Mouse (Mus musculus) R1 (cell line): ENCODE measurements around the gene Gm10282.

ENCODE experiments used
- DNase-seq: peaks from one replicate; pipeline ENCODE4 v3.0.0-alpha.2; 2018; ENCODE audit warnings: low read depth, low spot score

The Gm10282 gene

GRCm38 (mm10) chr8:72298928-72299327 is 6.1 kb downstream of the Gm10282 start:
- DNase-seq, result no peak

DNA sequence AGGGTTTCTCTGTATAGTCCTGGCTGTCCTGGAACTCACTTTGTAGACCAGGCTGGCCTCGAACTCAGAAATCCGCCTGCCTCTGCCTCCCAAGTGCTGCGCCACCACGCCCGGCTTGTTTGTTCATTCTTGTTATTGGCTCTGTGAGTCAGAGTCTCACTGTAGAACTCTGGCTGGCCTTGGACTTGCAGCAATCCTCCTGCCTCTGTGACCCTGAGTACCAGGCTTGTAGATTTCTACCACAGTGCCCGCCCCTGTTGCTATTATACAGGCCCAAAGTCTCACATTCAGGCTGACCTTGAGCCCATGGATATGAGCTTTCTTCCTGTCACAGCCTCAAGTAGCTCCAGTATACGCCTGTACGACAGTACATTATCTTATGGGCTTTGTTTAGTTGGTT is 8.5 kb downstream of the Gm10282 start:
- no peak for DNase-seq

DNA sequence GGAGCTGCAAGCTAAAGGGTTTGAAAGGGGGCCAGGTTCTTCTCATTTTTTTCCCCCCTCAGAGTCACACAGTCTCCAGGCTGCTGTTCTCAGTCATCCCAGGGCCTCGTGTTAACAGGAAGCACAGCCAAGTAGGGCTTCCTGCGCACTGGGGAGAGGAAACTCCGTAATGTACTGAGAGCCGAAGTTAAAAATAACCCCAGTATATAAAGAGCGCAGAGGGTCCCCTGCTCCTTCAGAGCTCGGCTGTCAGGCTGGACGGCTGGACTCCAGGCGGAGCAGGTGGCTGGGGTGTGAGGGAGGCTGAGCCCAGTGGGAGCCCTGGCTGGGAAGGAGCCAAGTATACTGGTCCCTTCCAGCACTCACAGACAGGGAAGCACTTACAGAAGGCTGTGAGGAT is 9.4 kb downstream of the Gm10282 start:
- DNase-seq, result no peak

DNA sequence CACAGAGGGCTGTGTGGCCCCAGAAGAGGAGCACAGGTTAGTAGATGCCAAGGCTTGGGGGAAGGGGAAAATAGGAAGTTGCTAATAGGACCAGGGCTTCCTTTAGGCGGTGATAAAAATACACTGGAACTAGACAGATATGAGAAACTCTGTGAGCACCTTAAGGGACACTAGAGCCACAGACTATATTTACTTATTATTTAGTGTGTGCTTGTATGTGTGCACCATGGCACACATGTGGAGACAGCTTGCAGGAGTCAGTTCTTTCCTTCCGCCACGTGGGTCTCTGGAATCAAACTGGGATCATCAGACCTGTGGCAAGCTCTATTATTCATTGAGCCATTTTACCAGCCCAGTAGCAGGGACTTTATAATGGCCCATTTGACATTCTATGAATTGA is 9.9 kb downstream of the Gm10282 start:
- no peak for DNase-seq

- no peak for DNase-seq
Measured at GRCm38 (mm10) chr8:72293309-72293708, 11.8 kb downstream of the Gm10282 start.

DNA sequence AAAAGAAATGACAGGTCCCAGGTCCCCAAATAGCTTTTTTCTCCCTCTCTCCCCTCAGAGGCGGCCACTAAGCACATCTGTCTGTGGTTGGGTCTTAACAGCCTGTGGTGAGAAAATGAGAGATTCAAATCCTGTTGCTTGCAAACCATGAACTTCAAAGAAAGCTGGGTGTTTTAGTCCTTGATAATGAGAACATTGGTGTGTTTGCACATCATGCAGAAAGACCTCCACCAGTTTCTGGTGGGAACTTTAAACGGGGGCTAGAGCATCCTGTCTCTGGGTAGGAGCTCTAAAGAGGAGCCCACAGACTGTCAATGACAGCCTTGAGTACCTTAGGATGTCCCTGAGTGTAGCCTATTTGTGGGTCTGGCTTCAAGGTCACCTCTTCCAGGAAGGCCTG is 14.0 kb downstream of the Gm10282 start:
- DNase-seq, result no peak

- DNase-seq, result no peak
Measured at GRCm38 (mm10) chr8:72289051-72289450, 16.0 kb downstream of the Gm10282 start.

GRCm38 (mm10) chr8:72285285-72285684 is 19.8 kb downstream of the Gm10282 start:
- DNase-seq, result no peak

GRCm38 (mm10) chr8:72281634-72282033 is 23.4 kb downstream of the Gm10282 start:
- no peak for DNase-seq

- DNase-seq, result no peak
Measured at GRCm38 (mm10) chr8:72279151-72279550, 25.9 kb downstream of the Gm10282 start.

GRCm38 (mm10) chr8:72277244-72277643 is 27.8 kb downstream of the Gm10282 start:
- DNase-seq, result no peak

DNA sequence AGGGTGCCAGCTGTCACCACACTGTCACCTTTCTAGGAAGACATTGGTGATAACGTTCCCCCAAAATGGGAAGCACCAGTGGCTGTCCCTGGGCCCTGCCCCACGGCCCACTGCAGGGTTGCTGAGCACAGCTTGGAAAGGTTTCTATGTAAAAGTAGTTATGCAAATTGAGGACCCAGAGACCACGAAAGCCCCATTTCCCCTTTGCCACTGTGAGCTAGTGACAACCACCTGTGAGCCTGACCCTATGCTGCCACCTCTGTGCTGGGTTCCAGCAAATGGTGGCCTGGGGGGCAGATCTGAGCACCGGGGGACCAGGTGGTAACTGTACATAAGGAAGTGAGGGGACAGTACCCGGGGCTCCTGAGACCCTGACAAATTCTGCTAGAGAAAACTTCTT is 31.3 kb downstream of the Gm10282 start:
- DNase-seq, result no peak

DNA sequence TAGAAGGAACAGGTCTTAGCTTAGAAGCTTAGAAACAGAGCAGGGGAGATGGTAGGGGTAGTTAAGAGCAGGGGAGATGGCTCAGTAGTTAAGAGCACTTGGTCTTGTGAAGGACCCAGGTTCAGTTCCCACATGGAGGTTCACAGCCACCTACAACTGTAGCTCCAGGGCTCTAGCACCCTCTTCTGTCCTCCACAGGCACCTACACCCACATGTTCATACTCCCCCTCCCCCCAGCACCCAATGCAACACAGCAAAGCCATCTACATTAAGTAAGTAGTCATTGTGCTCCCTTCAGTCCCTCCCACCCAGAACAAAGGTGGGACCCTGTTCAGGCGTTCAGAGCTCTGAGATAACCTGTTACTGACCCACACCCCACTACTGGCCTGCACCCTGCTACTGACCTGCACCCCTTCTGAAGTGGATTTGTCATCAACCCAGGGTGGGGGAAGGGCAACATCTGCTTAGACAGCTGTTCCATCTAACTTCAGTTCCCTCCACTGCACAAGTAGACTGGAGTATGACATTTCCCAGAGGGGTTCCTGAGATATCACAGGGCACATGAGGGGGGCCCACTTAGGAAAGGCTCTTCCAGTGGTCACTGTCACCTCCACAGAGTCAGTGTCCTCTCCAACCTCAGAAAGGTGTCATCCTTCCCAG is 31.8 kb downstream of the Gm10282 start:
- DNase-seq, result no peak

DNA sequence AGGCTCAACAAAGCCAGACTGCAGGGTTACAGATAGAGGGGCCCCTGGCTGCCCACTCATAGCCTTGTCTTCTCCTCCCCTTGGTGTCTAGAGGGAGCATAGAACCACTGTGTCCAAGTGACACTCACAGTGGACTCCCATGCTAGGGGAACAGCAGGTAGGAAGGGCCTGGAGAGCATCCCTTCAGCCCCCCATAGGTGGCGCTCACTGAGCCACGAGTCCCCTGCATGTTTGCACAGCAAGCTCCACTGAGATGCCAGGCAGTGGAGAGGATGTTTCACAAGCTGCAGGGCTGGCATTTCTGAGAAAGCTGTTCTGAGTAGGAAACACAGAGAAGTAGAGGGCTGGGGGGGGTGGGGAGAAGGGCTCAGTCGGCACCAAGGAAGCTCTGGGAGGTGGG is 32.7 kb downstream of the Gm10282 start:
- peak; percentile 84 for DNase-seq

- DNase-seq, result peak; percentile 82
Measured at GRCm38 (mm10) chr8:72271691-72272090, 33.4 kb downstream of the Gm10282 start.

DNA sequence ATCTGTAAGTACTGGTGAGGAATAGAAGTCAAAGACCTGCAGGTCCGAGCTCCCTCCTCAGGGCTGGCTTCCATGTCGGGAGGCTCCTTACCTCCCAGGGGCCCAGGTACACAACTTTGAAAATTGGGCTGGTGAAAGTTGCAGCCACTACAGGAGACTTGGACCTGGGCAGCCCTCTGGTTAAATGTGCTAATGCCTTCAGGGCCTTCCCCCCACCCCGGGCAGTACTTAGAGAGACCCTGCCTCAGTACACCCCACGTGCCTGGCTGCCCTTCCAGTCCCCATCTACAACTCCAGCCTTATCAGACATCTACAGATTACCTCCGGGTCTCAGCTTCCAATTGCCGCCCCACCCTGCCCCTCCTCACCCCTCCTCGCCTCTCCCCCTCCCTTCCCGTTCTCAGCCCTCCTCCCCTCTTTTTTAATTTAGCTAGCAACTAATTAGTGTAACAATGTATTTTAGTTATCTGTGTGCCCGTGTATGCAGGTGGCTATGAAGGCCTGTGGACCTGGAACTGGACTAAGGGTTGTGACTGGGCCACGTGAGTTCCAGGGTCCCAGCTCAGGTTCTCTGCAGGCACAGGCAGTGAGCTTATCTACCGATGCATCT is 33.9 kb downstream of the Gm10282 start:
- DNase-seq, result peak; percentile 63

- no peak for DNase-seq
Measured at GRCm38 (mm10) chr8:72270606-72271005, 34.5 kb downstream of the Gm10282 start.

GRCm38 (mm10) chr8:72268356-72268755 is 36.7 kb downstream of the Gm10282 start:
- DNase-seq, result peak; percentile 45

GRCm38 (mm10) chr8:72267106-72267505 is 38.0 kb downstream of the Gm10282 start:
- no peak for DNase-seq

- no peak for DNase-seq
Measured at GRCm38 (mm10) chr8:72266671-72267070, 38.4 kb downstream of the Gm10282 start.

GRCm38 (mm10) chr8:72265342-72265741 is 39.7 kb downstream of the Gm10282 start:
- peak; percentile 60 for DNase-seq

GRCm38 (mm10) chr8:72263451-72263850 is 41.6 kb downstream of the Gm10282 start:
- no peak for DNase-seq

- DNase-seq, result no peak
Measured at GRCm38 (mm10) chr8:72262756-72263155, 42.3 kb downstream of the Gm10282 start.

DNA sequence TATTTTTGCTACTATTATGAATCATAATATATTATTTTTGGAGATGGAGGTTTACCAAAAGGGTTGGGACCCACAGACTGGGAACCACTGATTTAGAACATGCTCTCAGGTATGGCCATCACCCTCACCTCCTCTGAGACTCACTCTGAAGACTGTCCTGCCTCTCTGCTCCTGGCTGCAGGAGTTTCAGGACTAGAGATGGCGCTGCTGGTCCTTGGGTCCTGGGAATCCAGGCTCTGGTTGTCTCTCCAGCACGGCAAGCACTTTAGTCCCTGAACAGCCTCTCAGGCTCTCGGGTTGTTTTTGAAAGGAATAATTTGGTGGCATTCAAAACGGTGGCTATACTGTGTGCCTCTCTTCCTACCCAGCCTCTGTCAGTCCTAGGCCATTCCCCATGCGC is 43.2 kb downstream of the Gm10282 start:
- DNase-seq, result no peak
